Mouse (Mus musculus): ENCODE results near the gene Tm7sf2. TPM values are rescaled to one million over a fixed set of nuclear protein-coding genes. Genes with fewer than 3 reads are reported as not detected.
"Not testable (repeated sequence)": the region's sequence is repeated elsewhere in the genome, so short reads cannot be mapped to it uniquely, and the experiment has no call there.

The Tm7sf2 gene
- polyA plus RNA-seq, 1 experiment from 2014 or later = 41.3 TPM

GRCm38 (mm10) chr19:6047154-6047898 lies 20.8 kb downstream of the Tm7sf2 start:
- peak overlapping the region; percentile 80 for H3K4me3 ChIP-seq (replicated peaks; ENCODE audit: low read length)
- peak overlapping the region; percentile 97 for H3K4me2 ChIP-seq (ENCODE audit: low read length)
- 1% methylated on average over 41 of the region's 44 CpGs for WGBS
- ATAC-seq = peak; percentile 4; the same call in 1 of the 2 replicates
- H3K36me3 ChIP-seq (ENCODE audit: control insufficient read depth, insufficient read depth) = peaks cover 25% of the 10 kb centered on the region
- no peaks in the 10 kb centered on the region for H3K27me3 ChIP-seq (replicated peaks; ENCODE audit: control insufficient read depth, insufficient read depth, low read length)
- no peaks in the 10 kb centered on the region for H3K9me3 ChIP-seq (ENCODE audit: control insufficient read depth, low read length)
- H3K27ac ChIP-seq (ENCODE audit: low read length) = peak overlapping the region; percentile 100
- peaks cover 19% of the 10 kb centered on the region for H3K4me1 ChIP-seq (replicated peaks; ENCODE audit: control insufficient read depth, insufficient read depth, low read length)
- peak overlapping the region; percentile 92 for H3K9ac ChIP-seq (replicated peaks; ENCODE audit: low read depth, low read length)

- H3K4me3 ChIP-seq (replicated peaks; ENCODE audit: low read length) = peak within 1 kb of the TSS; percentile 80
- H3K9me3 ChIP-seq (ENCODE audit: control insufficient read depth, low read length) = no peaks in the 10 kb centered on the region
- no peaks in the 10 kb centered on the region for H3K27me3 ChIP-seq (replicated peaks; ENCODE audit: control insufficient read depth, insufficient read depth, low read length)
- peak within 1 kb of the TSS; percentile 92 for H3K9ac ChIP-seq (replicated peaks; ENCODE audit: low read depth, low read length)
- peak within 1 kb of the TSS; percentile 100 for H3K27ac ChIP-seq (ENCODE audit: low read length)
- peaks cover 18% of the 10 kb centered on the region for H3K36me3 ChIP-seq (ENCODE audit: control insufficient read depth, insufficient read depth)
- peak; percentile 95 for ATAC-seq
- under 1% methylated on average over 65 of the region's 65 CpGs for WGBS
- H3K4me1 ChIP-seq (replicated peaks; ENCODE audit: control insufficient read depth, insufficient read depth, low read length) = peaks cover 19% of the 10 kb centered on the region
- peak within 1 kb of the TSS; percentile 97 for H3K4me2 ChIP-seq (ENCODE audit: low read length)
These were observed 21.6 kb downstream of the Tm7sf2 start, which contains the start of gene Syvn1 for GRCm38 (mm10) chr19:6046294-6047153. Syvn1 (plus strand) TSS chr19:6046576.

- peak overlapping the region; percentile 100 for H3K27ac ChIP-seq (ENCODE audit: low read length)
- peak; percentile 36 for ATAC-seq
- H3K4me3 ChIP-seq (replicated peaks; ENCODE audit: low read length) = peak overlapping the region; percentile 80
- 19% methylated on average over 20 of the region's 20 CpGs for WGBS
- H3K27me3 ChIP-seq (replicated peaks; ENCODE audit: control insufficient read depth, insufficient read depth, low read length) = no peaks in the 10 kb centered on the region
- H3K4me2 ChIP-seq (ENCODE audit: low read length) = peak overlapping the region; percentile 97
- H3K9ac ChIP-seq (replicated peaks; ENCODE audit: low read depth, low read length) = peak overlapping the region; percentile 92
- peaks cover 19% of the 10 kb centered on the region for H3K4me1 ChIP-seq (replicated peaks; ENCODE audit: control insufficient read depth, insufficient read depth, low read length)
- no peaks in the 10 kb centered on the region for H3K9me3 ChIP-seq (ENCODE audit: control insufficient read depth, low read length)
- H3K36me3 ChIP-seq (ENCODE audit: control insufficient read depth, insufficient read depth) = peaks cover 12% of the 10 kb centered on the region
These were observed 22.5 kb downstream of the Tm7sf2 start for GRCm38 (mm10) chr19:6045366-6046293.

- not testable (repeated sequence) for H3K4me3 ChIP-seq (replicated peaks; ENCODE audit: low read length); H3K27me3 ChIP-seq (replicated peaks; ENCODE audit: control insufficient read depth, insufficient read depth, low read length); H3K4me2 ChIP-seq (ENCODE audit: low read length); ATAC-seq; H3K27ac ChIP-seq (ENCODE audit: low read length); H3K9ac ChIP-seq (replicated peaks; ENCODE audit: low read depth, low read length); H3K9me3 ChIP-seq (ENCODE audit: control insufficient read depth, low read length); H3K36me3 ChIP-seq (ENCODE audit: control insufficient read depth, insufficient read depth)
- 55% methylated on average over 4 of the region's 4 CpGs for WGBS
- H3K4me1 ChIP-seq (replicated peaks; ENCODE audit: control insufficient read depth, insufficient read depth, low read length) = peaks cover 19% of the 10 kb centered on the region
These were observed 24.1 kb downstream of the Tm7sf2 start for GRCm38 (mm10) chr19:6044102-6044501.

- Histone ChIP-seq H3K4me2 (ENCODE audit: low read length) (no peak overlapping the region), H3K9ac (replicated peaks; ENCODE audit: low read depth, low read length) (no peak overlapping the region), H3K9me3 (ENCODE audit: control insufficient read depth, low read length) (no peaks in the 10 kb centered on the region), H3K4me1 (replicated peaks; ENCODE audit: control insufficient read depth, insufficient read depth, low read length) (peaks cover 10% of the 10 kb centered on the region), H3K27ac (ENCODE audit: low read length) (no peak overlapping the region), H3K27me3 (replicated peaks; ENCODE audit: control insufficient read depth, insufficient read depth, low read length) (no peaks in the 10 kb centered on the region), H3K36me3 (ENCODE audit: control insufficient read depth, insufficient read depth) (no peaks in the 10 kb centered on the region), H3K4me3 (replicated peaks; ENCODE audit: low read length) (no peak overlapping the region)
- ATAC-seq = no peak
- 85% methylated on average over 9 of the region's 9 CpGs for WGBS
These were observed 25.9 kb downstream of the Tm7sf2 start for GRCm38 (mm10) chr19:6042293-6042692.

- ATAC-seq = no peak
- Histone ChIP-seq H3K4me2 (ENCODE audit: low read length) (no peak overlapping the region), H3K4me1 (replicated peaks; ENCODE audit: control insufficient read depth, insufficient read depth, low read length) (peaks cover under 1% of the 10 kb centered on the region)
These were observed 28.2 kb downstream of the Tm7sf2 start for GRCm38 (mm10) chr19:6040002-6040401.

GRCm38 (mm10) chr19:6038326-6038725 lies 29.8 kb downstream of the Tm7sf2 start:
- H3K27ac ChIP-seq (ENCODE audit: low read length) = no peak overlapping the region
- no peak overlapping the region for H3K4me3 ChIP-seq (replicated peaks; ENCODE audit: low read length)
- 78% methylated on average over 7 of the region's 7 CpGs for WGBS
- H3K36me3 ChIP-seq (ENCODE audit: control insufficient read depth, insufficient read depth) = no peaks in the 10 kb centered on the region
- no peak overlapping the region for H3K4me2 ChIP-seq (ENCODE audit: low read length)
- H3K9me3 ChIP-seq (ENCODE audit: control insufficient read depth, low read length) = no peaks in the 10 kb centered on the region
- no peaks in the 10 kb centered on the region for H3K27me3 ChIP-seq (replicated peaks; ENCODE audit: control insufficient read depth, insufficient read depth, low read length)
- no peak for ATAC-seq
- no peaks in the 10 kb centered on the region for H3K4me1 ChIP-seq (replicated peaks; ENCODE audit: control insufficient read depth, insufficient read depth, low read length)
- H3K9ac ChIP-seq (replicated peaks; ENCODE audit: low read depth, low read length) = no peak overlapping the region

More at GRCm38 (mm10) chr19:6040002-6040401, 28.2 kb downstream of the Tm7sf2 start:
- Histone ChIP-seq H3K27ac (ENCODE audit: low read length) (no peak overlapping the region), H3K9ac (replicated peaks; ENCODE audit: low read depth, low read length) (no peak overlapping the region), H3K9me3 (ENCODE audit: control insufficient read depth, low read length) (no peaks in the 10 kb centered on the region), H3K36me3 (ENCODE audit: control insufficient read depth, insufficient read depth) (no peaks in the 10 kb centered on the region), H3K27me3 (replicated peaks; ENCODE audit: control insufficient read depth, insufficient read depth, low read length) (no peaks in the 10 kb centered on the region), H3K4me3 (replicated peaks; ENCODE audit: low read length) (no peak overlapping the region)

GRCm38 (mm10) chr19:6037695-6038094 lies 30.5 kb downstream of the Tm7sf2 start:
- Histone ChIP-seq H3K4me2 (ENCODE audit: low read length) (no peak overlapping the region), H3K27ac (ENCODE audit: low read length) (no peak overlapping the region), H3K27me3 (replicated peaks; ENCODE audit: control insufficient read depth, insufficient read depth, low read length) (no peaks in the 10 kb centered on the region), H3K36me3 (ENCODE audit: control insufficient read depth, insufficient read depth) (no peaks in the 10 kb centered on the region), H3K4me1 (replicated peaks; ENCODE audit: control insufficient read depth, insufficient read depth, low read length) (no peaks in the 10 kb centered on the region), H3K9ac (replicated peaks; ENCODE audit: low read depth, low read length) (no peak overlapping the region), H3K9me3 (ENCODE audit: control insufficient read depth, low read length) (no peaks in the 10 kb centered on the region), H3K4me3 (replicated peaks; ENCODE audit: low read length) (no peak overlapping the region)
- ATAC-seq = no peak

All from forebrain, embryonic 16.5 days (tissue).